Mouse (Mus musculus) c-Kit-positive CD71-positive TER-119-positive erythroid progenitor cells, embryonic 14.5 days (primary cell): ENCODE measurements around the gene Pgpep1l.

ENCODE experiments used
- DNase-seq: peaks from one replicate; pipeline ENCODE4 v3.0.0-alpha.2; 2013; ENCODE audit warnings: low spot score

Gene Pgpep1l

DNA sequence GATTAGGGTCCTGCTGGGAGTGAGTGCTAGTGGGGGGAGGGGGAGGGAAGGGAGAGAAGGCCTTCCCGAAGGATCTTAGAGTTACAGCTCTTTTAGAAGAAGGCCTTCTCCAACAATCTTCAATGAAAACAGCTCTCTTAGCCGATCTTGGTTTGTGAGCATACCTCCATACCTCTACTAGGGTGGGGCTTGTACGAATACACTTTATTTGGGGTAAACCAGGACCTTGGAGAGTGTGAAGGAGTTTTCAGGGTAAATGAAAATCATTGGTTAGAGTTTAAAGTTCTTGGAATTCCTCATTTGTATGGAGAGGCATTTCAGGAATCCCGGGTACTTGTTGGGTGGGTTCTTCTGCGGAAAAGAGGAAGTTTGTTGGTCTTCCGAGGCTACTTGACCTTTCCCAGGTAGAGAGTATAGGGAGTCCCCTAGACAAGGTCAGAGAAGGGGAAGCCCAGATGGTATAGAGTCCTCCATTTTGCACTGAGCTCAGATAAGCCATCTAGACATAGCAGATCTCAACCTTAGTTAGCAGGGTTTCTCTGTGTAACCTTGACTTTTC is 4.4 kb downstream of the Pgpep1l start:
- no peak for DNase-seq

DNA sequence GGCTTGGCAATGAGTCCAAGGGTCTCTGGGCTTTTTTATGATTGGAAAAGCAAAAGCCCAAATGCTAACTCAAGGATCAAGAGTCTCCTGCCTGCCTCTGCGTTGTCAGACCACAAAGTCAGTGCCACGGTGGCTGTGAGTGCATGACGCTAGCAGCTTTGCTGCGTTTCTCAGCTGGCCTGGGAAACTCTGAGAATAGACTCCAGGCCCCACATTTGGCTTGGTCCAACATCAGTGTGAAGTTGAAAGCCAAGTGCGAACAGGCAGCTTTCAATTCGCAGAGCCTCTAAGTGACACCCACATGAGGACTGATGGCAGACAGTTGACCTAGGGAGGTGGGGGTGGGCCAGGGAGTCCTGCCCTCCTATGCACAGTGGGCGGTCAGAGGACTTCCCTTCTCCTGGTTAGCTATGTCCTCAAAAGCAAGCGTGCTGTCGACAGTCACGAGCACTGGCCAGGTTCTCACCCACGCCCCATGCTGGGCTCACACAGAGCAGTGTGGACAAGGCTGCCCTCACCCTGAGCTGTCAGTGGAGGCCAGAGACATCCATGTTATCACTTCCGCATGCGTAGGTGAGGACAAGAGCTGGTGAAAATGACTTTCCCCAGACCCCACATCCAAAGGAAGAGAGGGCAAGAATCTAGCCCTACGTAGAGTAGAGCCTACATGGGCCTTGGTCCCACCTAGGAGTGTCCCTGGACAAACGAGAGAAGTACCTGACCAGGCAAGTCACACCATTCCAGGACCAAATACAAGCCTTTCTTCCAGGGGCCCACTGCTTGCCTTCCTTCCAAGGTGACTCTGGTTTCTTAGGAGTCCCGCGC is 5.5 kb downstream of the Pgpep1l start:
- DNase-seq, result no peak

- no peak for DNase-seq
Measured at GRCm38 (mm10) chr7:68257767-68258166, 6.3 kb downstream of the Pgpep1l start.

DNA sequence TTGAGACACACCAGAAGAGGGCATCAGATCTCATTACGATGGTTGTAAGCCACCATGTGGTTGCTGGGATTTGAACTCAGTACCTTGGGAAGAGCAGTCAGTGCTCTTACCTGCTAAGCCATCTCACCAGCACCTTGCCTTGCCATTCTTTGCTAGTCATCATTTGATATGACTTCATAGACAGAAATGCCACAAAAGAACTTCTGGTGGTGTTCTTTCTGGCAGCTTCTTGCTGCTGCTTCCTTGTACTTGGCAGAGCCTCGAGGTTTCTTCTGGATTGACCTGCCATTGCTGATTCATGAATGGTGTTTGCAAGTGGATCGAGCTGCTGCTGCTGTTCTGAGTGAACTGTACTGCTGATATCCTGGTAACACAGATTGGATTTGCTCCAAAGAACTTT is 13.1 kb downstream of the Pgpep1l start:
- DNase-seq, result no peak

GRCm38 (mm10) chr7:68250411-68250810 is 13.6 kb downstream of the Pgpep1l start:
- DNase-seq, result no peak

DNA sequence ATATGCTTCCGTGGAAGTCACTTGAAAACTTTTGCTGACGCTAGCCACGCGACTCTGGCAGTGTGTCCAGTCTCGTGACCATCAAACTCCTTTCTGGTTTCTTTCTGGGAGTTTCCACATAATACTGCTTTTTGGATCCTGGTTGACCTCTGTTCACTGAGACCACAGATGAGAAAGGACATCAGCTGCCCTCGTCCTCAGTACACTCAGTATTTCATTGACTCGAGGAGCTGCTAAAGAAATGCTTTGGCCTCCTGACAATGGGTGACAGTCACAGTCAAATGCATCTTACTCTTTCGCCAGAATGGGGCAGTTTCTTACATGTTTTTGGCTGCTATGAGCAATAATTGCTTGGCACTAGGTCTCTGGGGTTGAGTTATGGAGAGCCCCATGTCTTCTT is 17.8 kb downstream of the Pgpep1l start:
- DNase-seq, result no peak

GRCm38 (mm10) chr7:68245681-68246080 is 18.4 kb downstream of the Pgpep1l start:
- no peak for DNase-seq

- no peak for DNase-seq
Measured at GRCm38 (mm10) chr7:68241205-68241604, 22.8 kb downstream of the Pgpep1l start.

DNA sequence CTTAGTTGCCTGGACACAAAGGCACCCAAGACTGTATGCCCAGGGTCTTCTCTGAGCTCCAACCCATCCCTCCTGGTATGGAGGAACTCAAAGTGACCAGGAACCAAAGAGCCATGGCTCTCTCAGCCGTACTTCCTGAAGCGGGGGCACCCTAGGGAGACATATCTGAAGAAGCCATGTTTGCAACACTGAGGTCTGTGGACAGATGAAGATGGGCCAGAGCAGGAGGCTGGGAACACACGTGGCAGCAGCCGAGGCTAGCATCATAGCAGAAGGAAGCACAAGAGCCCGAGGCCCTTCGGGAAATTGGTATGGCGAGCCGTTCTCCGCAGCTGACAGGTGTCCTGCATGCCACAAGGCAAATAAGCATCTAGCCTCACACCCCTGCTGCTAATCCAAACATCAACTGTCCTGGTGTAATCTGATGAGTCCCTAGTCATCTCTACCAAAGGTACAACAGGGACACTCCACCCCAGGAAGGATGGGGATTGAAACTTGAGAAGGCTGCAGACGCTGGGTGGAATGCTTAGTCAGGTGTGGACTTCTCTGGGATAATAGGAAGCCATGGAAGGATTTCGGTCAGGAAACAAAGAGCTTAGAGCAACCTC is 24.7 kb downstream of the Pgpep1l start:
- DNase-seq, result no peak

DNA sequence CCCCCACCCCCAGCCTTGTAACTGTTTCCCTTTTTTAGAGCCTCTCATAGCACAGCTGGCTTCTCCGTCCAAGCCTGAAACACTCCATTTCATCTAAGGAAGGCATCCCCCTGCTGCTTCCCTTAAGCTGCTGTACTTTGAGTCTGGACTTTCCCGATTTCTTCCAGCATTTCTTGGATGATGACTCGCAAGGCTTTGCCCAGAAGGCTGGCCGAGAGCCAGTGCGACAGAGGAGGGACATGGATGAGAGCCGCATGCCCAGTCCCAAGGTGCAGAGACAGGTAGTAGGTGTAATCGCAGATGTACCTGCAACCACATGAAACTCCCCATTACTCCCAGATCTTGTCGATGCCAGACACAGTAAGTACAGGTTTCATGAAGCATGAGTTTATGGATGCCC is 27.2 kb downstream of the Pgpep1l start:
- DNase-seq, result no peak

DNA sequence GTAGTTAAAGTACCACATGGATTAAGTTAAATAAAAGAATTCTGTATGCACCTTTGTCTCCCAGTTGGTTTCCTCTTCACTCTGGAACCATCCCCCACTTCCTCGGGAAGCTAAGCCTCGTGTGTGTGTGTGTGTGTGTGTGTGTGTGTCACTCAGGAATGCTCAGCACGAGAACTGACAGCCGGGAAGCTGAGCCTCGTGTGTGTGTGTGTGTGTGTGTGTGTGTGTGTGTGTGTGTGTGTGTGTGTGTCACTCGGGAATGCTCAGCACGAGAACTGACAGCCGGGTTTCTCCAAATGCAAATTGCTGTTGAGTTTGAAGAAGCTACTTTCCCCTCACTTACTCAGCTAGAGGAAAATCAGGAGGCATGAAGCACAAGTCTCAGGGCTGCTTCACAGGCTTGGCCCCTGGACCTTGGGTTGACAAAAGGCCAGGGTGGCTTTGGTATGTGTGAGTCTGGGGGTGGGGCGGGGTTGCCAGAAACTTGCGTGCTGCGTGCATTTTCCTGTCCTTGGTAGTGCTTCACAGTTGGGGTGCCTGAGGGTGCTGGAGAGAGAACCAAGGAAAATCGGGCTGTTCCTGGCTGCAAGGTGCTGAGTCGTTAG is 30.3 kb downstream of the Pgpep1l start:
- no peak for DNase-seq

GRCm38 (mm10) chr7:68232521-68232920 is 31.5 kb downstream of the Pgpep1l start:
- DNase-seq, result no peak

- DNase-seq, result no peak
Measured at GRCm38 (mm10) chr7:68230831-68231230, 33.2 kb downstream of the Pgpep1l start.

GRCm38 (mm10) chr7:68228491-68228890 is 35.5 kb downstream of the Pgpep1l start:
- no peak for DNase-seq

DNA sequence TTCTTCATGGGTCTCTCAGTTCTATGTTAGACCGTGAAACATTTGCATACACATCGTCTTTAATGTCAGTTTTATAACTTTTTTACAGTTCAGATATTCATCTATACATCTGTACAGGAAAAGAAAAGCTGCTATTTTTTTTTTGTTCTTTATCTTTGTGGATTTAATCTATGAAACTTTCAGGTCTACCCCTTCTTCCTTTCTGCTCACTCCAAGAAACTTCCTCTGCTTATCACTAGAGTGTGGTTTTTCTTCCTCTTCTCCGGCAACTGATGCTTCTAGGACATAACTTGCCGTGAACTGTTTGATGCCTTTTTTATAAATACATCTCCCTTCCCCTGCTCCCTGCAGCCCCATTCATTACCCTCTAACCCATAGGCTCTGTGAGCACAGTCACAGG is 36.4 kb downstream of the Pgpep1l start:
- no peak for DNase-seq

GRCm38 (mm10) chr7:68227021-68227420 is 37.0 kb downstream of the Pgpep1l start:
- no peak for DNase-seq

GRCm38 (mm10) chr7:68225427-68226054 is 38.5 kb downstream of the Pgpep1l start:
- DNase-seq, result no peak

DNA sequence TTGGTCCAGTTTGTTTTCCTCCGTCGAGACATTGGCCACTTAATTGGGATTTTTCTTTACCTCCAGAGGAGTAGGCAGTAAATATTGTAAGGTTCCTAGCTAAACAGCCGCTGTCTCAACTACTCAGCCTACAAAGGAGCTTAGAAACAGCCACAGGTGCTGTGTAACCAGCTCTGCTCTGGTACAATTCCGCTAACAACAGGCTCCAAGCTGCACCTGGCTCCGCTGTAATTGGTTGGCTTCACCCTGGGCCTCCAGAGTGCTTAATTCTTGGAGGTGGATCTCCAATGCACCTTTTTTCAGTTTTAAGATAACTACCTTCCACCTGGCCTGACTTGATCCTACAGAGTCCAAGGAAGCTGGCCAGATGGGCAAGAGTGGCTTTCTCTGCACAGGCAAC is 40.0 kb downstream of the Pgpep1l start:
- DNase-seq, result no peak

- DNase-seq, result no peak
Measured at GRCm38 (mm10) chr7:68223356-68223808, 40.7 kb downstream of the Pgpep1l start.

DNA sequence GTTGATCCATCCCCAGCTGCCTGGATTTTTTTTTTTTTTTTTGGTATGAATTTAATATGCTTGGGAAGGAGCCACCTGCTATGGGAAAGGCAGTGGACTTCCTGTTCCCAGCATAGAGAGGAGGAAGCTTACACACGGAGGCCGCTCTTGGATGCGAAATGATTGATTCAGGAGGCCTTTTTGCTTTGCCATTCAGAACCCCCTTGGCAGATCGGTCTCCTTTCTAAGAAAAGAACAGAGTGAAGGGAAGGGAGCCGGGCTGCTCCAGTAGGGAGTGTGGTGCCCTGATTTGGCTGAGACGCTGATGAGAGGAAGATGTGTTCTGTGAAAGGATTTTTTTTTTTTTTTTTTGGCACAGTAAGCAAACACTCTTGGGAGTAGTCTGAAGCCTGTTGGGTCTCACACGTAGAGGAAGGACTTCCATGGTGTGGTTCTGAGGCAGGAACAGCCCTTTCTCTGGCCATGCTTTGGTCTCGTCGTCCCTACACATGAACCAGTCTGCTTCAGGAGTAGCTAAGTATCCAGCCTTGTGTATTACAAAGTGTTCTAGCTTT is 42.3 kb downstream of the Pgpep1l start:
- no peak for DNase-seq

DNA sequence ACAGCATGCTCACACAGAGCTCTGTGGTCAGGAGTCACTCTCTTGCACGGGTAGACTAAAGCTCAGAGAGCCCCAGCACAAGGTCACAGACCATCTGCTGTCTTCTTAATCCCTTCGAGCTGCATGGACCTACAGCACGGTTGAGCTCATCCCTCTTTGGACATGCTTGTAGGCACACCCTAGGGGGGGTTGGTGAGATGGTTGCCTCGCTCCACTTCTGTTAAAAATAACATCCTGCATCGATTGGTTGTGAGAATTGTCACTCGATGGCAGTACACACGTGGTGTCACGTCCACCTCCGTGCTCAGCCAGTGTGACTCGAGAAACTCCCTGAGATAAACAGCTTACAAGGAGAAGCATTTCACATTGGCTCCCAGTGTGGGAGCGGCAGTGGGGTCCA is 45.2 kb downstream of the Pgpep1l start:
- DNase-seq, result no peak

GRCm38 (mm10) chr7:68215522-68216070 is 48.4 kb downstream of the Pgpep1l start:
- no peak for DNase-seq
